Mouse (Mus musculus): Measurements from ENCODE around the gene Vezt. TPM values are rescaled to one million over a fixed set of nuclear protein-coding genes. Genes with fewer than 3 reads are reported as not detected.

Gene Vezt
- 15.8 and 17.2 TPM in 2 replicates for polyA plus RNA-seq (2012; rRNA removed; ENCODE audit: low replicate concordance)

DNA sequence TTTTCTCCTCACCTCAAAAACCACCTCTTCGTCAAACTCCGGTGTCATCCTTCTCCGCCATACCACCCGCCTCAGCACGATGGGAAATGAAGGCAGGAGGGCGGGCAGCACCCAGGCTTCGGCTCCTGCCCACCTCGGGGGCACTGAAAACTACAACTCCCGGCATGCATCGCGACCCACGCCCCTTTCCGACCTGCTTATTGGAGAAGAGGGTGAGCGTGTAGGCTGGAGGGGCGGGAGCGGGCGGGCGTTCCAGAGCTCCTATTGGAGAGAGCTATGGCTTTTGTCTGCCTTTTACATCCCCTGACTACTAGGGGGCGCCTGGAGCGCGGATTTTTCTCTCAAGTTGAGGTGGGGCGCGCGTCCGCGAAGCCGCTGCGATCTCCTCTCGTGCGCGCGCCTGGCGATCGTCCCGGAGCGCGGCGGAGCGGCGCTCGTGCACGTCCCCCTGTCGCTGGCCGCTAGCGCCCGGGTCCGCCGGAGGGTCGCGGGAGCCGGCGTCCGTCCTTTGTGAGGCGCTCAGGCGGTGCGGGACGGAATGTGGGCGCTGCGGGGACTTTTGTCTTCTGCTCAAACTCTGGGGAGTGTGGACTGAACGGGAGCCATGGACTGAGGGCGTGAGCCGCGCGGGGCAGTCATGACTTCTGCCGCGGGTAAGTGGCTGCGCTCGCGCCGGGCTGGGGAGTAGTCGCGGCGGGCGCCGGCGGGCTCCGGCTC is at the start of gene Vezt, which contains the start of gene Fgd6:
Gene Vezt (minus strand): TSS at position 160 of the 717 bp plus-strand sequence.
Gene Fgd6 (plus strand): TSS at position 344 of the 717 bp plus-strand sequence.

DNA sequence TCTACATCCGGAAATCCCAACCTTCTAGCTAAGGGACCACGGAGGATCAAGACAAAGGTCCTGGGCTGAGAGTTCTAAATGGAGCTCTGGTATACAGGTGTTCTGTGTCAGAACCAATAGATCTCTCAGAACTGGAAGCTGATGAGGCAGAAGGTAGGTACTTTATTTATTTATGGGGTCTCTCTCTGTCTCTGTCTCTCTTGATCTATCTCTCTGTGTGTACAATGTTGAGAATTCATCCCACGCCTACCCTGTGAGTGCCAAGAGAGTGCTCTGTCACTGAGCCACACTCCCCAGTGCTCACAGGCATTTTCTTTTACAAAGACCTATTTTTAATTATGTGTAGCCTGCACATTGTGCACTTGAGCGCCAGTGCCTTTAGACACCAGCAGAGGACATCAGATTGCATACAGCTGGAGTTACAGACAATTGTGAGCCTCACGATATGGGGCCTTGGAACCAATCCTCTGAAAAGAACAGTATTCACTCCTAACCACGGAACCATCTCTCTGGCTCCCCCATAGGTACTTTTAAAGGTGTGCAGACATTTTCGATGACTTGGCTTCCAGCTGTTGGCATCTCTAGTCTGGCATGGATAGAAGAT is 138.5 kb downstream of the Vezt start, which contains the start of gene Metap2:
Gene Metap2 (minus strand): TSS at position 51 of the 604 bp plus-strand sequence.

Other genes starting within 250 kb of the Vezt start
- not detected in 2 replicates for gene Usp44, start 204.3 kb downstream of the Vezt start, polyA plus RNA-seq (2012; rRNA removed; ENCODE audit: low replicate concordance)
- 33.8 and 43.4 TPM in 2 replicates for gene Metap2, start 138.7 kb downstream of the Vezt start, polyA plus RNA-seq (2012; rRNA removed; ENCODE audit: low replicate concordance)
- gene Fgd6, start 184 bp upstream of the Vezt start, polyA plus RNA-seq (2012; rRNA removed; ENCODE audit: low replicate concordance) = 1.9 and 4.0 TPM in 2 replicates
- gene Nr2c1, start 112.2 kb upstream of the Vezt start, polyA plus RNA-seq (2012; rRNA removed; ENCODE audit: low replicate concordance) = 5.5 and 8.4 TPM in 2 replicates
- gene Ndufa12, start 162.9 kb upstream of the Vezt start, polyA plus RNA-seq (2012; rRNA removed; ENCODE audit: low replicate concordance) = 94.6 and 126 TPM in 2 replicates

Data from subcutaneous adipose tissue, adult 2 months (tissue).